Mouse (Mus musculus): ENCODE results near the gene Pak1. TPM values are rescaled to one million over a fixed set of nuclear protein-coding genes. Genes with fewer than 3 reads are reported as not detected.
A peak's percentile ranks its signal among the peaks of the same experiment; 100 is the strongest.

The Pak1 gene
- polyA plus RNA-seq, 1 experiment from 2014 or later, result 36.2 TPM

GRCm38 (mm10) chr7:97788669-97789483, 535 bp downstream of the Pak1 start:
- under 1% methylated on average over 77 of the region's 84 CpGs for WGBS
- H3K27ac ChIP-seq (ENCODE audit: low read length), result peak overlapping the region; percentile 82
- H3K4me1 ChIP-seq (ENCODE audit: control insufficient read depth, insufficient read depth, low read length), result no peaks in the 10 kb centered on the region; the same call in 1 of the 2 replicates
- peak; percentile 75 for ATAC-seq (ENCODE audit: insufficient number of reproducible peaks, insufficient read depth, low FRiP score, low read depth)
- H3K9ac ChIP-seq (replicated peaks; ENCODE audit: low read depth, low read length), result peak overlapping the region; percentile 52
- H3K4me3 ChIP-seq (ENCODE audit: low read depth, low read length), result peak overlapping the region; percentile 81
- no peaks in the 10 kb centered on the region for H3K9me3 ChIP-seq (ENCODE audit: control insufficient read depth, low read depth, low read length)
- H3K36me3 ChIP-seq (ENCODE audit: control insufficient read depth, insufficient read depth, low read length), result no peaks in the 10 kb centered on the region
- H3K27me3 ChIP-seq (ENCODE audit: control insufficient read depth, insufficient read depth, low read length), result no peaks in the 10 kb centered on the region
- H3K4me2 ChIP-seq (replicated peaks; ENCODE audit: low read depth, low read length), result peak overlapping the region; percentile 93

GRCm38 (mm10) chr7:97790272-97790671, 1.9 kb downstream of the Pak1 start:
- no peaks in the 10 kb centered on the region for H3K36me3 ChIP-seq (ENCODE audit: control insufficient read depth, insufficient read depth, low read length)
- peak overlapping the region; percentile 93; the same call in 1 of the 2 replicates for H3K4me2 ChIP-seq (replicated peaks; ENCODE audit: low read depth, low read length)
- no peak overlapping the region for H3K9ac ChIP-seq (replicated peaks; ENCODE audit: low read depth, low read length)
- H3K4me1 ChIP-seq (ENCODE audit: control insufficient read depth, insufficient read depth, low read length), result no peaks in the 10 kb centered on the region; the same call in 1 of the 2 replicates
- ATAC-seq (ENCODE audit: insufficient number of reproducible peaks, insufficient read depth, low FRiP score, low read depth), result peak; percentile 64; the same call in 1 of the 2 replicates
- 49% methylated on average over 2 of the region's 2 CpGs for WGBS
- H3K9me3 ChIP-seq (ENCODE audit: control insufficient read depth, low read depth, low read length), result no peaks in the 10 kb centered on the region
- H3K27me3 ChIP-seq (ENCODE audit: control insufficient read depth, insufficient read depth, low read length), result no peaks in the 10 kb centered on the region
- peak overlapping the region; percentile 62; the same call in 1 of the 2 replicates for H3K27ac ChIP-seq (ENCODE audit: low read length)
- peak overlapping the region; percentile 81; the same call in 1 of the 2 replicates for H3K4me3 ChIP-seq (ENCODE audit: low read depth, low read length)

- Histone ChIP-seq H3K4me3 (ENCODE audit: low read depth, low read length) (no peak overlapping the region), H3K4me2 (replicated peaks; ENCODE audit: low read depth, low read length) (no peak overlapping the region), H3K9ac (replicated peaks; ENCODE audit: low read depth, low read length) (no peak overlapping the region), H3K27me3 (ENCODE audit: control insufficient read depth, insufficient read depth, low read length) (no peaks in the 10 kb centered on the region), H3K36me3 (ENCODE audit: control insufficient read depth, insufficient read depth, low read length) (no peaks in the 10 kb centered on the region), H3K27ac (ENCODE audit: low read length) (no peak overlapping the region), H3K4me1 (ENCODE audit: control insufficient read depth, insufficient read depth, low read length) (no peaks in the 10 kb centered on the region; the same call in 1 of the 2 replicates), H3K9me3 (ENCODE audit: control insufficient read depth, low read depth, low read length) (no peaks in the 10 kb centered on the region)
- 32% methylated on average over 2 of the region's 2 CpGs for WGBS
- ATAC-seq (ENCODE audit: insufficient number of reproducible peaks, insufficient read depth, low FRiP score, low read depth), result no peak
Observed at GRCm38 (mm10) chr7:97792324-97792723, 4.0 kb downstream of the Pak1 start.

- 78% methylated on average over 2 of the region's 2 CpGs for WGBS
- no peak for ATAC-seq (ENCODE audit: insufficient number of reproducible peaks, insufficient read depth, low FRiP score, low read depth)
Observed at GRCm38 (mm10) chr7:97803116-97803515, 14.8 kb downstream of the Pak1 start.

GRCm38 (mm10) chr7:97804245-97805066, 16.1 kb downstream of the Pak1 start:
- Histone ChIP-seq H3K4me3 (ENCODE audit: low read depth, low read length) (no peak overlapping the region), H3K36me3 (ENCODE audit: control insufficient read depth, insufficient read depth, low read length) (no peaks in the 10 kb centered on the region), H3K9me3 (ENCODE audit: control insufficient read depth, low read depth, low read length) (no peaks in the 10 kb centered on the region), H3K4me1 (ENCODE audit: control insufficient read depth, insufficient read depth, low read length) (no peaks in the 10 kb centered on the region), H3K27ac (ENCODE audit: low read length) (no peak overlapping the region), H3K27me3 (ENCODE audit: control insufficient read depth, insufficient read depth, low read length) (no peaks in the 10 kb centered on the region), H3K9ac (replicated peaks; ENCODE audit: low read depth, low read length) (no peak overlapping the region), H3K4me2 (replicated peaks; ENCODE audit: low read depth, low read length) (no peak overlapping the region)
- ATAC-seq (ENCODE audit: insufficient number of reproducible peaks, insufficient read depth, low FRiP score, low read depth), result no peak
- 73% methylated on average over 2 of the region's 2 CpGs for WGBS

More at GRCm38 (mm10) chr7:97803116-97803515, 14.8 kb downstream of the Pak1 start:
- Histone ChIP-seq H3K4me2 (replicated peaks; ENCODE audit: low read depth, low read length) (no peak overlapping the region), H3K27me3 (ENCODE audit: control insufficient read depth, insufficient read depth, low read length) (no peaks in the 10 kb centered on the region), H3K27ac (ENCODE audit: low read length) (no peak overlapping the region), H3K9me3 (ENCODE audit: control insufficient read depth, low read depth, low read length) (no peaks in the 10 kb centered on the region), H3K4me1 (ENCODE audit: control insufficient read depth, insufficient read depth, low read length) (no peaks in the 10 kb centered on the region), H3K4me3 (ENCODE audit: low read depth, low read length) (no peak overlapping the region), H3K9ac (replicated peaks; ENCODE audit: low read depth, low read length) (no peak overlapping the region), H3K36me3 (ENCODE audit: control insufficient read depth, insufficient read depth, low read length) (no peaks in the 10 kb centered on the region)

GRCm38 (mm10) chr7:97805067-97805365, 16.7 kb downstream of the Pak1 start:
- no peaks in the 10 kb centered on the region for H3K9me3 ChIP-seq (ENCODE audit: control insufficient read depth, low read depth, low read length)
- no peaks in the 10 kb centered on the region for H3K4me1 ChIP-seq (ENCODE audit: control insufficient read depth, insufficient read depth, low read length)
- WGBS, result 67% methylated on average over 3 of the region's 3 CpGs
- H3K27me3 ChIP-seq (ENCODE audit: control insufficient read depth, insufficient read depth, low read length), result no peaks in the 10 kb centered on the region
- ATAC-seq (ENCODE audit: insufficient number of reproducible peaks, insufficient read depth, low FRiP score, low read depth), result no peak
- H3K4me3 ChIP-seq (ENCODE audit: low read depth, low read length), result no peak overlapping the region
- no peak overlapping the region for H3K27ac ChIP-seq (ENCODE audit: low read length)
- no peaks in the 10 kb centered on the region for H3K36me3 ChIP-seq (ENCODE audit: control insufficient read depth, insufficient read depth, low read length)
- H3K4me2 ChIP-seq (replicated peaks; ENCODE audit: low read depth, low read length), result no peak overlapping the region
- H3K9ac ChIP-seq (replicated peaks; ENCODE audit: low read depth, low read length), result no peak overlapping the region

GRCm38 (mm10) chr7:97809307-97809706, 21.0 kb downstream of the Pak1 start:
- WGBS, result 84% methylated on average over 5 of the region's 5 CpGs
- H3K9me3 ChIP-seq (ENCODE audit: control insufficient read depth, low read depth, low read length), result no peaks in the 10 kb centered on the region
- H3K9ac ChIP-seq (replicated peaks; ENCODE audit: low read depth, low read length), result no peak overlapping the region
- no peaks in the 10 kb centered on the region for H3K36me3 ChIP-seq (ENCODE audit: control insufficient read depth, insufficient read depth, low read length)
- no peak overlapping the region for H3K27ac ChIP-seq (ENCODE audit: low read length)
- H3K27me3 ChIP-seq (ENCODE audit: control insufficient read depth, insufficient read depth, low read length), result no peaks in the 10 kb centered on the region
- no peak overlapping the region for H3K4me3 ChIP-seq (ENCODE audit: low read depth, low read length)
- H3K4me1 ChIP-seq (ENCODE audit: control insufficient read depth, insufficient read depth, low read length), result no peaks in the 10 kb centered on the region
- no peak for ATAC-seq (ENCODE audit: insufficient number of reproducible peaks, insufficient read depth, low FRiP score, low read depth)
- H3K4me2 ChIP-seq (replicated peaks; ENCODE audit: low read depth, low read length), result no peak overlapping the region

- H3K27me3 ChIP-seq (ENCODE audit: control insufficient read depth, insufficient read depth, low read length), result no peaks in the 10 kb centered on the region
- H3K9ac ChIP-seq (replicated peaks; ENCODE audit: low read depth, low read length), result no peak overlapping the region
- no peaks in the 10 kb centered on the region for H3K4me1 ChIP-seq (ENCODE audit: control insufficient read depth, insufficient read depth, low read length)
- no peak overlapping the region for H3K4me3 ChIP-seq (ENCODE audit: low read depth, low read length)
- no peak overlapping the region for H3K4me2 ChIP-seq (replicated peaks; ENCODE audit: low read depth, low read length)
- ATAC-seq (ENCODE audit: insufficient number of reproducible peaks, insufficient read depth, low FRiP score, low read depth), result no peak
- H3K27ac ChIP-seq (ENCODE audit: low read length), result no peak overlapping the region
- no peaks in the 10 kb centered on the region for H3K36me3 ChIP-seq (ENCODE audit: control insufficient read depth, insufficient read depth, low read length)
- H3K9me3 ChIP-seq (ENCODE audit: control insufficient read depth, low read depth, low read length), result no peaks in the 10 kb centered on the region
- 88% methylated on average over 2 of the region's 2 CpGs for WGBS
Observed at GRCm38 (mm10) chr7:97821875-97822274, 33.5 kb downstream of the Pak1 start.
